Mouse (Mus musculus) T-helper 2 cell (primary cell): ENCODE results near the gene Tpo.

Experiments used
- in situ Hi-C: fragments of 300-600 bp; cut with MboI, MseI; formaldehyde crosslinking; loops from one replicate; pipeline ENCODE4 v1.15.1; 2025; ENCODE audit warnings: high pct_unique_total_duplicates

Tpo gene

GRCm38 (mm10) chr12:30024264-30024825 is 108.1 kb downstream of the Tpo start:
- in situ Hi-C loops = no loop called here

DNA sequence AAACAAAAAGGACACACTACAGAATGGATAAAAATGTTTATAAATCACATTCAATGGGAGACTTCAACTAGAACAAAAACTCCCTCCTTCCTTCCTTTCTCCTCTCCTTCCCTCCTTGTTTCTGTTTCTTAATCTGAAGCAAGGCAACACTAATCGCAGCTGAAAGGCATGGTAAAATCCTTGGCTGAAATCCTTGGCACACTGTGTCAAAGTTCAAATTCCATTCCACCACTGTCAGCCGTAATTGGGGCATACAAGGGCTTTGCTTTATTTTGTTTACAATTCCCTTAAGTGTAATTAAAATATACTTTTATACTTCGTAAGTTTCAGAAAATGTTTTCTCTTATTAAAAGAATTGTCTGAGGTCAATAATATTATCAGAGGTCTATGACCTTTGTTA is 108.9 kb downstream of the Tpo start:
- in situ Hi-C loops = no loop called here

- in situ Hi-C loops = no loop called here
Measured at GRCm38 (mm10) chr12:30020447-30020846, 112.0 kb downstream of the Tpo start.

DNA sequence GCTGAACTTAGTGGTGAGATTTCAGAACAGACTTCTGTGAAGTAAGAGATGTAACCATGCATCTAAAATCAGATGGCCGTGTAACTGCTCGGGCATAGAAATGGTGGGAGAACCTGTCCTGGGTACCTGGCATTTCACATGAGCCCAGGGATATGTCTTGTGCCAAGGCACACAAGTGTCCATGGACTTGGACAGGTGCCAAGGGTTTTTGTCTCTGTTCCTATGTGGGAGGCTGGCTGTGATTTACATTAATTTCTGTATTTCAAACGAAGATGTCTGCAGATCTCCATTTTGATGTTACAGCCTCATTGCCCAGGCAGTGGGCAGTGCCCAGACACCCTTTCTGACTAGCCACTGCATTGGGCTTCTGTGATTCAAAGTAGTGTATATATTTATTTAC is 115.3 kb downstream of the Tpo start:
- in situ Hi-C loops = no loop called here

DNA sequence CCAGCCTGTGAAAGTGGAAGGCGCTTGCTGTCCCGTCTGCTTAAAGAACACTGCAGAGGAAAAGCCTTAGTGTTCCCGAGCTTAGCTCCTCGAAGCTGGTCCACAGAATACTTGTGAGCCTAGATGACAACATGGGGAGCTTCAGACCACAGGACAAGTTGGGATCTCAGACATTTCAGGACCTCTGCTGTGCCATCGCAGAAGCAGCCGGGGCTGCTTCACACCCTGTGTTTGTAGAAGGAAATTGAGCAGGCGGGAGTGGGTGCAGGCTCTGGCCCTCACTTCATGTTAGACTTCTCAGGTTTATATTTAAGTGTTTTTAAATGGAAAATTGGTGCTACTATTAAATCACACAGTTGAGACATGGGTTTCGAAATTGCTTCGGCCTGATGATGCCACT is 116.9 kb downstream of the Tpo start:
- in situ Hi-C loops = no loop called here

DNA sequence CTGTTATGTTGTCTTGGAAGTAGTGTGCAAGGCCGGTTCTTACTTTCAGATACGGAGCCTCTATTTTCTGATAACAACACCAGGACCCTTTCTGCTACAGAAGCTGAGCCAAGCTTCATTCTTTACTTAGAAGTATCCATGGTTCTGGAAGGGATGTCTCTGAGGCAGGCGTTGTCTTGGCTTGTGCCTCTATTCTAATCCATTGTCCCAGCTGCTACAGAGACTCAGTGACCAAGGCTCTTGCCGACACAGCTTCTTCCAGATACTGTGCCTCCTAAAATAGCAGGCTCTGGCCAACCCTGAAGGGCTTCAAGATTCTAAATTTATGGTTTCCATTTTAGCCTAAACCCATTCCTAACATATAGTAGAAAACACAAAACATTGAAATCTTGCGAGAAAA is 123.7 kb downstream of the Tpo start:
- in situ Hi-C loops = no loop called here

- in situ Hi-C loops = no loop called here
Measured at GRCm38 (mm10) chr12:30006586-30006985, 125.8 kb downstream of the Tpo start.
